Mouse (Mus musculus): ENCODE results near the gene Pfkfb4.
A peak's percentile ranks its signal among the peaks of the same experiment; 100 is the strongest.

Gene Pfkfb4

GRCm38 (mm10) chr9:109055271-109056030, 63.9 kb downstream of the Pfkfb4 start:
- no peak for DNase-seq (ENCODE audit: extremely low read depth, insufficient read length, low spot score)

DNA sequence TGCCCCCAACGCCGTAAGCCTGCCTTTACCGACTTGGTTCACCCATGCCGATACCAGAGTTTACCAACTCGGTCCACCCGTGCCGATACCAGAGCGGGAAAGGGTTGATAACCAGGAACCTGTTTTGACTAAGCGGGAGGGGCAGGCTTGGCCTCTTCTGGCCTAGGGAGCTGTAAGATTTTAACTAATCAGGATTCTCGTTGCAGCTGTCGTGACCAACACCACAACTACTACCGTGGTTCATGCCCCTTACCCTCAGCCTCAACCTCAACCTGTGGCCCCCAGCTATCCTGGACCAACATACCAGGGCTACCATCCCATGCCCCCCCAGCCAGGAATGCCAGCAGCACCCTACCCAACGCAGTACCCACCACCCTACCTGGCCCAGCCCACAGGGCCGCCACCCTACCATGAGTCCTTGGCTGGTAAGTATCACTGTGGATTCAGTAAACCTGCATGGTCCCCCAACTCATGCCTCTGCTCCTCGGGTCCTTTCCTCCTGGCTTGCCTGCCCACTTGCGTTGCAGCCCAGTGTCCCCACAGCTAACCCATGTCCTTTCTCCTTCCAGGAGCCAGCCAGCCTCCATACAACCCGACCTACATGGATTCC, 64.6 kb downstream of the Pfkfb4 start:
- no peak for DNase-seq (ENCODE audit: extremely low read depth, insufficient read length, low spot score)

- DNase-seq (ENCODE audit: extremely low read depth, insufficient read length, low spot score) = no peak
These were observed 65.3 kb downstream of the Pfkfb4 start for GRCm38 (mm10) chr9:109056916-109057315.

DNA sequence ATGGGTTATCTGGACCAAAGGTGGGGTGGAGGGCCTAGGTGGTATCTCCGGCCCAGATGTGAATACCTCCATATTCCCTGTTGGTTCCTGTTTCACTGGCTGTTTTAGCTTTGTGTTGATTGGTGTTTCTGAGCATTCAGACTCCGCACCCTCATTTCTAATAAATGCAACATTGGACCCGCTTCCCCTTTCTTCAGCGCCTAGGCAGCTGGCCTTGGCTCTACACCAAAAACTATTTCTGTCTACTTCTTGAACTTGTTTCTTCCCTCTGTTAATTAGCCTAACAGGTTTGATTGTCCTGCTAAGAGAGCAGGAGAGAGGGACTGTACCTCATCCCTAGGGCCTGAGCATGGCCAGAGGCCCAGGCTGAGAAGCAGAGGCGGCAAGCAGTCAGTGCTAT, 66.0 kb downstream of the Pfkfb4 start:
- no peak for DNase-seq (ENCODE audit: extremely low read depth, insufficient read length, low spot score)

DNA sequence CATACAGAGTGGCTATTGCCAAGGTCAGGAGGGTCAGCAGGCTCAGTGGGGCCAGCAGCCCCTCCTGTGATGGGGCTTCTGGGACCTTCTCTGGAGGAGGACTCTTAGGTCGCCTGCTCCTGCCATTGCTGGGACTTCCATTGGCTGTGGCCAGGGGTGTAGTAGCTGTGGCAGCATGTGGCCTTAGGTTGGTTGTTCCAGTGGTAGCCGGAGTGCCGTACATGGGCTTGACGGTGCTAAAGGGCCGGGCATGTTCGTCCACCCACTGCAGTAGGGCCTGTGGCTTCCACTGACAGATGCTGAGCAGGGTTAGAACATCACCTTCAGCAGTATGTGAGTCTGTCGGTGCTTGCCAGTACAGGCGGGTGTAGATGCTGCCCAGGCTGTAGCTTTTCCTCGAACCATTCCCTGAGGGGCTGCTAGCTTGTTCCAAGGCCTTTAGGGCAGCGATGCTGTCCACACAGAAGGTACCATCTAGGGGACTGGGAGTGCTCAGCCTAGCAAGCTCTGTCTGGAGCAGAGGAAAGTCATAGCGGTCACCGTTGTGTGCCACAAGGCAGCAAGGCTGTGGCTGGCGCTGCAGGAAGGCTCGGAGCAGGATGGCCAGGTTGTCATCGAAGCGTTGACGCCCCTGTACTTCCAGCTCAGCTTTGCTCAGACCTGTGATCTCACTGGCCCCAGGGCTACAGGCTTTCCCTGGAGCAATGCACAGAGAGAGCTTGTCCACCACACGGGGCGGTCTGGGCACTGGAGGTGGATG, 66.6 kb downstream of the Pfkfb4 start:
- DNase-seq (ENCODE audit: extremely low read depth, insufficient read length, low spot score) = no peak

DNA sequence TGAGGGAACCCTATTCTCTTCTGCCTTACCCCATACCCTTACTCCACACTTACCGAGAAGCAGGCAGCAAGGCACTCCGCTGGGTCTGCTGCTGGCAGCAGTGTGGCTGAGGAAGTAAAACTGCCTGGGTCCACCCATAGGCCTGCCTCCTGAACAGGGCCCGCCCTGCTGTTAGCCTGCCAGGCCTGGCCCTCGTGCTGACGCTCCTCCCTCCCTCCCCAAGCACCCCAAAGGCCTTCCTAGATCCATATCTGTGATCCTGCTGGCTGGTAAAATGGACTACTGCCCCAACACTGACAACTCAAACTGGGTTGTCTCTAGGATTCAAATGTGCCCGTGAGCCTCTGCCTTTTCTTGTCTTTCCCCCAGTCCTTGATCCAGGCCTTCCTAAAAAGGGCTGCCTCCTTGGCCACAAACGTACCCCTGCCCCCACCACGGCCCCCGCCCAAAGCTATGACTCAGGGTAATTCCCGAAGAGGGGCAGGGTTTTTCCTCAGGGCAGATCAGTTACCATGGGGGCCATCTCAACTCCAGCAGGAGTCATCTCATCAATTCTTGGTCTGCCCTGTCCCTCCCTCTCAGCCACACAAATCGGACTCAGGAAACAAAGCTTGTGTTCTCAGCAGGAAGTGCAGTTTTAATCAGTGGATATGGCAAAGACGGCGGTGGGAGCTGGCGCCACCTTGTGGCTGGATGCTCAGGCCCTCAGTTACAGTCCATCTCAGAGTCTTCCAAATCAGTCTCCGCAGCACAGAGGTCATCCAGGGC, 67.7 kb downstream of the Pfkfb4 start, which contains the start of gene Trex1:
TSS of gene Trex1 (minus strand) at position 599 of the 768 bp plus-strand sequence.
- DNase-seq (ENCODE audit: extremely low read depth, insufficient read length, low spot score) = peak; percentile 87

DNA sequence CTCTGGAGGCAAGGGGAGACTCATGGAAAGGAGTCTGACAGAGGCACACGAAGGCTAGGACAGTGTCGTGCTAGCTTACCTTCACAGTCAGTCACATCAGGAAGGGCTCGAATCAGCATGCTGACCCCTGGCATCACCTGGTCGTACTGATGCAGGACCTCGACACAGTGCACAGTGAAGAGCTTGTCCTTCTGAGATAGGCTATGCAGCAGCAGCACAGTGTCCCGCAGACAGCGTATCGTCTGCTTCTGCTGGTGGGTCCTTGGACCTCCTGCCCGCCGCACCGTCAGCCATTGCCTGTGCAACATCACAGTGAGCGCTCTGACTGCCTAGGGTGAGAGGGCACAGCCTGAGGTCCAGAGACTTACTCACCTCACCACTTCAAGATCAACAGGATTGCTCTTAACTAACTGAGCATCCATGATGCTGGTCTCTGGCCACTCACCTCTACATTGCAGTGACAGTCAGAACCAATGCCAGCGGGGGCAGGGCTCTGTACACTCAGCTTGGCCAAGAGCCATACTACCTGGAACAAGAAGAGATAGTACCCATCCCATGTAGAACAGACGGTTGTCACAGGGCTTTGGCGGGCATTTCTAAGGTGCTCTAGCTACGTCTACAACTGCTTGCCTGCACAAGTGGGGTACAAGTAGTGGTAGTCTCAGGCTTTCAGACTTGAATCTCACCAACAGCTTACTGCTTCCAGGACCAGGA, 68.8 kb downstream of the Pfkfb4 start:
- no peak for DNase-seq (ENCODE audit: extremely low read depth, insufficient read length, low spot score)

DNA sequence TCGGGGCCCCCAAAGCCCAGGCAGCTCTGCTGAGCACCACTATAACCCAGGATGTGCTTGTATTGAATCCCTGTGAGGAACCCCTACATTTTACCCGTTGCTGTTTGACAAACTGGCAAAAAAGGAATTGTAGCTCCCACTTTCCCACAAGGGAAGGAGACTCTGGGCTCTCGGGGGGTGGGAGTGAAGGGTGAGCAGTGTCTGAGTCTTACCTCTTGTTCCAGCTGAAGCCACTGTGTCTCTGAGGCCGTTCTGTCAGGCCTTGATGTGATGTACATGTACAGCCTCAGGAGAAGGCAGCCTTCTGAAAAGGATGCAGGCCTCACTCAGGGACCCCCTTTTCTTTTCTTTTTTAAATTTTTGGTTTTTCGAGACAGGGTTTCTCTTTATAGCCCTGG, 69.3 kb downstream of the Pfkfb4 start:
- no peak for DNase-seq (ENCODE audit: extremely low read depth, insufficient read length, low spot score)

GRCm38 (mm10) chr9:109068095-109068735, 76.6 kb downstream of the Pfkfb4 start:
- DNase-seq (ENCODE audit: extremely low read depth, insufficient read length, low spot score) = no peak

DNA sequence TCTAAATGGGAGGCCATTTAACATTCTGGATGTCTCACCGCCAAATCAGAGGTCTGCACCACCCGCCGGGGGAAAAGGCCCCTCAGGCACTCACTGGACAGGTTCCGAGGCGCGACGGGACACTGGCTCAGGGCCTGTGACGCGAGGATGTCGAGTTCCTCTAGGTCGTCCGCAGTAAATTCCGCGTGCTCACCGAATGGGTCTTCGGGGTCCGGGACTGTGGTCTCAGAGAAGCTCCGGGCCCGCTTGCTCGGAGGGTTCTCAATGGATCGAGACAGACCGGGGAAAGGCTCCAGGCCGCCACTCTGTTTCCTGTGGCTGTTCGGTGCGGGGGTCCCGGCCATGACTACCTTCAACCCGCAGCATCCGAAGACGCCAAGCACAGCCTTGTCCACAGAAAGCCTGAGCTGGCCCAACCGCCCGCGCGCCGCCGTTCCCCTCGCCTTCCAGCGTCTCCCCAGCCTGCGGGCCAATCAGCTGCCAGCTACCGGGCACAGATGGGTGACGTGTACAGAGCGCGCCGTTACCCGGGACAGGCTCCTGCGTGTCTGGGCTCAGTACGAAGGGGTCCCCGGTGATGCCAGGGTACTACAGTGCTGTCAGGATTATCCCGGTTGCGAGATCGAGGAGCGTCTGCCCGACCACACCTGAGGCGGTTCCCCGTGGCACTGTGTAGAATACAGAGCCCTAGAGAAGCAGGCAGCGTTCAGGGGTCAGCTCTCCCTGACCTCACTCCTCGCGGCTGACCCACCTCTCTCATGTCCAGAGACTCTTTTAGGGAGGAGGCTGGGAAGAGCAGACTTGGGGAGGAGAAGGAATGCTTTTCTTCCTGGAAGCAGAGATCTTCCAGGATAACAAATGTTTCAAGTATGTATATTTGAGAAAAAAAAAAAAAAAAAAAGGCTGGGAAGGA, 82.3 kb downstream of the Pfkfb4 start, which contains the start of gene Atrip:
TSS of gene Atrip (minus strand) at position 464 of the 913 bp plus-strand sequence.
- peak; percentile 88 for DNase-seq (ENCODE audit: extremely low read depth, insufficient read length, low spot score)

DNA sequence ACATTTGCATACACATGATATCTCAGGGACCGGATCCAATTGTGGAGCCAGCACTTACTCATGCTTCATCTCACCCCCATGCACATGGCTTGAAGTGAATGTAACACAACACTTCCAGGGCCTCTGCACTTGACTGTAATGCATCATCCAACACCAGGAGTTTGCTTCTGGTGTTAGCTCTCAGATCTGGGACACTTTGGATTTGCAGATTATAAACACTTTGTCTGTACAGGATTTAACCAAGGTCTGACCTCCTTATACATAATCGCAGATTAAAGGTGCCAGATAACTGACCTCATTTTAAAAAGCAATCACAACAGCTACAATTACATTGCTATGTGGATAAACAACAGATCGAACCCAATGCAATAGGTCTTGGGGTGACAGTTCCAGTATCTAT, 88.9 kb downstream of the Pfkfb4 start:
- no peak for DNase-seq (ENCODE audit: extremely low read depth, insufficient read length, low spot score)

DNA sequence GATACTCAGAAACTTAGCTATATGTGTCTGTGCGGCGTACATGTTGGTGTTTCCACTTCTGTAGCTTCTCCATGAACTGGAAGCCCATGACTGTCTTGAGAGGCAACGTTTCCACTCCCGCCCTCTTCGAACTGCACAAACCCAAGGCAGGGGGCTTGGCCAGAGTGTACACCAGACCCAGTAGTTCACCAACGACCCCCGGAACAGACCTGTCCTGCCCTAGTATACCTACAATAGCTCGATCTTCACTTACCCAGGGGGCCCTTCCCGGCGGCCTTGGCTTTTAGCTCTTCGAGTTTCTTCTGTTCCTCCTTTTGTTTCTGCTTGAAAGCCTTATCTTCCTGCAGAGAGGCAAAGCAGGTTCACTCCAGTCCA, 90.2 kb downstream of the Pfkfb4 start:
- DNase-seq (ENCODE audit: extremely low read depth, insufficient read length, low spot score) = no peak

Data from 3134 (cell line).